Mouse (Mus musculus) heart, postnatal 14 days (tissue): ENCODE measurements around the gene Card11. TPM values are rescaled to one million over a fixed set of nuclear protein-coding genes. Genes with fewer than 3 reads are reported as not detected.
A peak's percentile ranks its signal among the peaks of the same experiment; 100 is the strongest.

Experiments
- DNase-seq, 2 experiments: peaks; one replicate each; pipeline ENCODE4 v3.0.0; 2021 to 2022
- intact Hi-C: fragments of 180-260 bp; cut with DNase I; formaldehyde crosslinking; loops from one replicate; pipeline ENCODE4 v1.15.1; 2025
- total RNA-seq, 2 experiments: library from RNA; stranded (reverse); gene quantifications; 2 replicates each; pipeline ENCODE4 v1.2.3; 2021

Gene Card11
- total RNA-seq, 2 experiments from 2014 or later = 0.41 to 2.0 TPM

DNA sequence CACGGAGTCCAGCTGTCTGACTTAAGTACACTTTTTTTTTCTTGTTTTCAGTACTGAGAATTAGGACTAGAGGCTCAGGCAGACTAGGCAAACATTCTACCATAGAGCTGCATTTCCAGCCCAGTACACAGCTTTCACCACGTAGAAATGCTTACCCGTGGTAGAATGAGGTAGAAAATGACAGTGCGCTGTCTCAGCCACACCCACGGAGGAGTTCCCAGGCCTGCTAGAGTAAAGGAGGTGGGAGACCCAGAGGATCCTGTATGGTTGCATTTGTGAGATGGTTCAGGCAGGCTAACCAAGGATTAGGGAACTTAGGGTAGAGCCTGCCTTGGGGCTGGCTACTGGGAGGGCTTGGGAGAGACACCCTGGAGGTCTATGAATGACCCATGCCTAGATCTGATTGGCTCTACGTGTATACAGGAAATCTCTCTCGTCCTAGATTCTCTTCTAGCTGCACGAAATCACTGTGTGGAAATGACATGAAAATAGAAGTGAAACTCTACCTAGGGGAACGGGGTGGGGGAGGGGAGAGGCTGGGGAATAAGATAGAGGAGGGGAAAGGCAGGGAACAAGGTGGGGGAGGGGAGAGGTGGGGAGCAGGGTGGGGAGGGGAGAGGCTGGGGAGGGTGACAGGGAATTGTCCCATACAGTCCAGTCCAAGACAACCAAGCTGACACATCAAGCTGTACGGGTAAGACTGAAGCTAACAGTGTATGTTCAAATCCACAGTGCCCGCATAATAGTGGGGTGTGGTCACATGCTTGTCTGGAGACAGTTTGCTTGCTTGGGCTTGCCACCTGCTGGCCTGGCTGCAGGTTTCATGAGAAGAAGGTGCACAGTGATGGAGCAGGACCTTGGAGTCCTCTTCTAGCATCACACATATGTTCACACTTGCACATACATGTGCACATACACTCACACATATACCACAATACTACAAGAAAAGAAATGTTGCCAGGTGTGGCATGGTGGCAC is 8.0 kb downstream of the Card11 start:
- intact Hi-C loops = no loop called here
- DNase-seq = no peak

DNA sequence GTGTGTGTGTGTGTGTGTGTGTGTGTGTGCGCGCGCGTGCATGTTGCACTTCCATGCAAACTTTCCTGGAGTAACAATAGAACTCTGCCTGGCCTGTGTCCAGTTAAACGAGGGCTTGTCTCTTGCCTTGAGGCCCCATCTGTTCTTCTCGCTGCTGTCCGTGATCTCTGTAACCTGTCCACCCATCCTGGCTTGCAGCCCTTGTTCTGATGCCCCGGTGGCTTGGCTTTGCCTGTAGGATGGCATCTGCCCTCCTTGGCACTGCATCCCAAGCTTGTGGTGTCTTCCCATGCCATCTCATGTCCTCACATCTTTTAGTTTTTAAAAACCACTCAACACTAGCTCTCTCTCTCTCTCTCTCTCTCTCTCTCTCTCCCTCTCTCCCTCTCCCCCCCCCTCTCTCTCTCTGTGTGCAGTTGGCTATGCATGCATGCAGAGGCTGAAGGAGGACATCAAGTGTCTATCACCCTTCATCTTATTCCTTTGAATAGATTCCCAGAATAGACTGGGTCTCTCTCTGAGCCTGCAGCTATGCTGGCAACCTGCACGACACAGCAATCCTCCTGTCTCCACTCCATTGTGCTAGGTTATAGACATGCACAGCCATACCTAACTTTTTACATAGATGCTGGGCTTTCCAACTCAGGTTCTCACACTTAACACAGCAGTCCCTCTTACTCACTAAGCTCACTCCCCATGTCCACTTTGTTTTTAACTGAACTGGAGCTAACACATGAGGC is 14.9 kb downstream of the Card11 start:
- intact Hi-C loops = no loop called here
- no peak for DNase-seq

DNA sequence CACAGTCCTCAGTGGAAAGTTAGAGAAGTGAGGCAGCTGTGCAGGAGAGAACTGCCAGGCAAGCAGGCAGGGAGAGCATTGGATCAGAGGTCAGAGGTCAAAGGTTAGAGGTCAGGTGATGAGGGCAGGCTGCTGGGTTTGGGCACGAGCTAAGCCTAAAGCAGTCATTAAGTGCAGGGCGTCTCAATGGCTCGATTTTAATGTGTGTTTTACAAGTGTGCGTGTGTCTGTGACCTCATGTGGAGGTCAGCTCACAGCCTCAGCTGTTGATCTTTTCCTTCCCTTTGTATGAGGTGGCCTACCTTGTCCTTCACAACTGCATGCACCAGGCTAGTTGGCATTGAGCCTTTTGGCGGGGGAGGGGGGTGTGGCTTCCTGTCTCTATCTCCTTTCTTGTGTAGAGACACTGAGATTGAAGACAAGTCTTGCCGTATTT is 19.0 kb downstream of the Card11 start:
- peak in 1 of 2 experiments; percentile 5 for DNase-seq
- intact Hi-C loops = no loop called here

DNA sequence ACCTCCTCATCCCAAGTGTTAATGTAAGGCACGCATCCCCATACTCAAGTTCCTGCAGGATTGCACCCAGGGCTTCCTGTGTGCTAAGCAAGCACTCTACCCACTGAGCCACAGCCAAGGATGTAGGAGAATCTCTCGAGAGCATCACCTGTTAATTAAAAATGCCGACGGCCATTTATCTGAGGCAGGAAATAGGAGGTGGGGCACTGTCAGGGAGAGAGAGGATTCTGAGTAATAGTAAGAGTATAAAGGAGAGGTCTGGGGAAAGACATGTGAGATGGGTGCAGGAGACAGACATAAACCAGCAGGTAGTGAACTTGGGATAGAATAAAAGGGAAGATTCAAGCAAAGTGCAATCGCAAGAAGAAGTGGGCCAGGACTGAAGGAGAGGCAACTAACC is 19.6 kb downstream of the Card11 start:
- no peak for DNase-seq

DNA sequence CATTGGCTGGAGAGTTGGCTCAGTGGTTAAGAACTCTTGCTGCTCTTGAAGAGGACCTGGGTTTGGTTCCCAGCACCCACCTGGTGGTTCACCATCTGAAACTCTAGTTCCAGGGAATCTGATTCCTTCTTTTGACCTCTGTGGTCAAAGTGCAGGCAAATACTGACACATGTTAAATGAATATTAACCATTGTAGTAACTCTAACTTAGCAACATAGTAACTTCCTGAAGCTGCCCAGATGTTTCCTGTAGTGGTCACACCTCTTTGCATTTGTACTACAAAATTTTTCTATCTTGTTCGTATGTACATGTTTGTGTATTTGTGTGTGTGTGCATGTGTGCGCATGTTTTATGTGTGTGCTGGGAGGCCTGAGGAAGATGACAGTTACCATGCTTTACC is 20.3 kb downstream of the Card11 start:
- DNase-seq = no peak
- intact Hi-C loops = no loop called here

More for the DNA sequence above, 19.6 kb downstream of the Card11 start:
- intact Hi-C loops = no loop called here

DNA sequence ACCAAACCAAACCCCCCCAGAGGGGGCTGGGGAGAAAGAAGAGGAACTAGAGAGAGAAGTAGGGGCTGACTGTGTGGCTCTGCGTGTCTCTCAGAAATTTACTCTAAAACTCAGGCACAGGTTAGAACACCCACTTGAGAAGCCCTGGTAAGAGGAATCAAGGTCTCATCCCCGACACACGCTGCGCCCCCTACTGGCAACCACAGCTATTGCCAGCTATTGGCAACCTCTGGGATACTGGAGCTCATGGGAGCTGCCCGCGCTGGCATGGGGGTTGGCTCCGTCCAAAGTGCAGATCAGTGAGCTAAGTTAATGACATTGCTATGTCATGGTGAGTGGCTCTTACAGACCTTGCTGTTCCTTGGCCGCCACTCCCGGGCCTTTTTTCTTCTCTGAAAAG is 37.4 kb downstream of the Card11 start:
- intact Hi-C loops = no loop called here
- peak; percentile 30 to 43 for DNase-seq

DNA sequence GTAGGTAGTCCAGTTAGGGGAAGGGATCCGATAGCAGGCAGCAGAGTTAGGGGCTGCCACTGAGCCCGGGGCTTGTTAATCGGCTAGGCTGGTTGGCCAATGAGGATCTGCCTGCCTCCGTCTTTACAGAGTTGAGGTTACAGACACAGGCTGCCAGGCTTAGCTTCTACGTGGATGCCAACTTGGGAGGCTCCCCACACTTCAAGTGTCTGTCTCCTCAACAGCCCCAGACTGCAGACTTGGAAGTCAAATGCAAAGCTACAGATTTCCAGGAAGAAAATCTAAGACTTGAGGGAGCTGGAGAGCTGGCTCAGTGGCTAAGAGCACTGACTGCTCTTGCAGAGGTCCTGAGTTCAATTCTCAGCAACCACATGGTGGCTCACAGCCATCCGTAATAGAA is 39.6 kb downstream of the Card11 start:
- intact Hi-C loops = no loop called here
- DNase-seq = no peak

DNA sequence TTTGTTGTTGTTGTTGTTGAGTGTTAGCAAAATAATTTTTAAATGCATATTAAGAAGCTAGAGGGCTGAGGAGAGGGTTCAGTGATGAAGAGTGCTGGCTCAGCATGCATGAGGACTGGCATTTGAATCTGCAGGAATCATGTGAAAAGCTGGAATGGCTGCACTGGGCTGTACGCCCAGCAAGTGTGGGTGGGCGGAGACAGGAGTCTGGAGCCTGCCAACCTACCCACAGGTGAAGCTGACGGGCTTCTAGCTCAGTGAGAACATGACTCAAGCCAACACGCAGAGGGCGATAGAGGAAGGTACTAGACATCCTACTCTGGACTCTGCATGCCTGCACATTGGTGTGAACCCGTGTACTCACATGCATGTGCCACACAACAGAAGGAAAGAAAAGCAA is 41.2 kb downstream of the Card11 start:
- DNase-seq = peak in 1 of 2 experiments; percentile 5
- intact Hi-C loops = loop anchor here (2.0 kb wide), 1 partner anchor 52 kb away; no protein-coding TSS in a partner anchor

DNA sequence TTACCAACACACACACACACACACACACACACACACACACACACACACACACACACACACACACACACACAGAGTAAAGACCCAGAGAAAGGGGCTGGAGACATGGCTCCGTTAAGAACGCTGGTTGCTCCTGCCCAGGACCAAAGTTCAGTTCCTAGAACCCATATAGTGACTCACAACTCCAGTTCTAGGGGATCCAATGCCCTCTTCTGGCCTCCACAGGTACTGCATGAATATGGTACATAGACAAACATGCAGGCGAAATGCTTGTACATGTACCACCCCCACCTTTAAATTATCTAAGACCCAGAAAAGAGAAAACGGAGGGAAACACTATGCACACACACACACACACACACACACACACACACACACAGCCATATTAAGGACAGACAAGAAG is 43.3 kb downstream of the Card11 start:
- no peak for DNase-seq
- intact Hi-C loops = no loop called here

DNA sequence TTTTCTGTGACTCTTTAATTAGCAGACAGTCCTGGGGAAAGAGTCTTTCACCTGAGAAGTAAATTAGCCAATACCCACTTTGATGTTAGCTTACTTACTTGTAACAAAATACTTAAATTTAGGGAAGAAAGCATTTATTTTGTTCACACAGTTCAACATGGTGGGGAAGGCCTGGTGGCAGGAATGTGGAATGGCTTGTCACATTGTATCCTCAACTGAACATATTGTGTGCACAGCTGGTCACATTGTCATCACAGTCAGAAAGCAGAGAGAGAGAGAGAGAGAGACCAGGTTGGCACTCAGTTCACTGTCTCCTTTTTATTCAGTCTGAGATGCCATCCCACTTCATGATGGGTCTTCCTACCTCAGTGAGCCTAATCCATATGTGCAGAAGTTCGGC is 44.7 kb downstream of the Card11 start:
- no peak for DNase-seq
- intact Hi-C loops = no loop called here

DNA sequence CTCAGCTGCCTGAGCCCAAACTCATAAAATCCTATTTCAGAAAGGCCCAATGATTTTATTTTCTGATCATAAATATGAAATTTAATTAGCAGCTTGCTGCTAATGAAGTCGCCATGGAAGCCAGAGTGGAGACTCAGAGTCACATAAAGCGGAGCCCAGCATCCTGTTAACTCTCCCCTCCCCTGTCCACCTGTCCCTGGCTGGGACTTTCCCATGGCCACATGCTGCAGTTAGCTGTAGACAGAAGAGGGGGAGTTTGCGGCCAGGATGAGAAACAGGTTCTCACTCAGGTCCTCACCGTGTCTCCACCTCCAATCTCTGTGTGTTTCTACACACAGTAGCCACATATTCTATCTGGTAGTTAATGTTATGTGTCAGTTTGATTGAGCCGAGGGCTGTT is 48.6 kb downstream of the Card11 start:
- intact Hi-C loops = no loop called here
- no peak for DNase-seq

DNA sequence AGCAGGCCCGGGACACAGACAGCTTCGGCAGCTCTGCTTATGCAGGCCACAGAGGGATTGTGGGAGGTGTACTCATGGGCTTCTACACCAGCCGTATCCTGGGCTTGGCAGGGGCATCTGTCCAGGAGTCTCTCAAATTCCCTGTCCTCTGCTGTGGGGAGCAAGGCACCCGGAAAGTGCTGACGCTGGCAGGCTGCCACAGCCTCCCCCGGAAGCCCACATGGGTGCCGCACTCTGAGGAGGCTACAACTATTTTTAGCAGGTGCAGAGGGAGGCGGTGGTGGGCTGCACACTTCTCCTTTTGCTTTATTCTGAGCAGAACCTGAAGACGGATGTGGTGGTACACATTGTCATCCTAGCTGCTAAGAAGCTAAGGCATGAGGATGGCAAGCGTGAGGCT is 52.4 kb downstream of the Card11 start:
- intact Hi-C loops = no loop called here
- peak; percentile 10 to 16 for DNase-seq

DNA sequence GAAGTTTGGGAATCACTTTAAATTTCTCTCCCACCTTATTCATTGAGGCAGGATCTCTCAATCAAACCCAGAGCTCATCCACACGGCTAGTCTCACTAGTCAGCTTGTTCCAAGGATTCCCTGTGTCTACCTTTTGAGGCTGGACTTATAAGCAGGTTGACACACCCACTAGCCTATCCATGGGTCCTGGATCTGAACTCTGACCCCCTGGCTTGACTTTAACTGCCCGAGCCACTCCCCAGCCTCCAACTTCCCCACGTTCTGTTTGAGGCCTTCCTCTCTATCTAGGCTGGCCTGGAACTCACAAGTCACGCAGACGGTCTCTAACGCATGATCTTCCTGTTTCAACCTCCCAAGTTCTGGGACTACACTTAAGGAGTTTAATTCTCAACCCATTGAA is 54.3 kb downstream of the Card11 start:
- intact Hi-C loops = no loop called here

DNA sequence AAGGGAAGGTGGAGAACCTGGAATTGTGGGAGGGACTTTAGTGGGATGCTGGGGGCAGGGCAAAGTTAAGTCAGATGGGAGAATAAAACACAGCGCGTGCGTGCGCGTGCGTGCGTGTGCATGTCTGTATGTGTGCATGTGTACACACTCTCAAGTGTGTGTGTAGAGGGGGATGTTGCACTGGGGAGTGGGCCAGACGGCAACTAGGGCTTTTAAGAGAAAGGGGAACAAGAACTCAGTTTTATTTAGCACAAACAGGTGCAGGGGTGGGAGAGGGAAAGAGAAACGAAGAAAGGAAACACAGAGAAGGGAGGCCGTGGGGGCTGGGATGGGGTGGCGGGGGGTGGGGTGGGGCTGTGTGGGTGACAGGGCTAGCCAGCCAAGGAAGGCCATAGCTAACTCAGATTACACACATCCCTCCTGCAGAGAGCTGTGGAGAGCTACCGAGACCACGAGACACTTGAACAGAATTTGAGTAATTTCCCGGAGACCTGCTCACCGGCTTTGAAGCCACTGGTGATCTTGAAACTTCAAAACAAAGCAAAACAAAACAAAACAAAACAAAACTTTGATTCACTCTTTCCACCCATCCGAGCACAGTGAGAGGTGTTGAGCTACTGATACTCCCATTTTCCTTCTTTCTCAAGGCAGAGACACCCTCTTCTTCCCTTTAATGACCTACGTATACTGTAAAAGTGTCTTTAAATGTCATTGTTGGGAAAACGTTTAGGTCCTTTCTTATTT is 55.8 kb downstream of the Card11 start:
- intact Hi-C loops = no loop called here

More for the DNA sequence above, 54.3 kb downstream of the Card11 start:
- no peak for DNase-seq

DNA sequence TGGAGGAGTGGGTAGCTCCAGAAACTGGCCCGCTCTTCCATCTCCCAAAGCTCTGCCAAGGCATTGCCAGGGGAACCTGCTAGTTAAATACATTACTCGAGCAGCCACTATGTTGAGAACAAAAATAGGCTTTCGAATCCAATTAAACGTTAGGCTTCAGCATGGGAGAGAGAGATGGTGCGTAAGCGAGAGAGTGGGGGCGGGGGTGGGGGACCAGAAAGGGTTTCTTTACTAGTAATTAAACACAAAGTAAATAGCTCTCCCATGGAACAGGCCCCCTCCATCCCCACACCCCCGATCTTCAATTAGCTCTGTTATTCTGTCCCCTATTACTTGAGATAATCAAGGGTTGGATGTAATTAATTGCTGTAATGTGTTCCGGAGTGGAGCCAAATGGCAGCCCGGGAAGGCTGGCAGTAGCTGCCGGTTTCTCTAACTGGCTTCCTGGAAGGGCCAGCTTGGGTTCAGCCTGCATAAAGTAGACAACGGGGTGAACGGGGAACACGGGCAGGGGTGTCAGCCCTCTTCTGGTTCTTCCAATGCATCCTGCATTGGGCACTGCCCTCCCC is 59.4 kb downstream of the Card11 start:
- no peak for DNase-seq
- intact Hi-C loops = no loop called here

More for the DNA sequence above, 55.8 kb downstream of the Card11 start:
- no peak for DNase-seq

DNA sequence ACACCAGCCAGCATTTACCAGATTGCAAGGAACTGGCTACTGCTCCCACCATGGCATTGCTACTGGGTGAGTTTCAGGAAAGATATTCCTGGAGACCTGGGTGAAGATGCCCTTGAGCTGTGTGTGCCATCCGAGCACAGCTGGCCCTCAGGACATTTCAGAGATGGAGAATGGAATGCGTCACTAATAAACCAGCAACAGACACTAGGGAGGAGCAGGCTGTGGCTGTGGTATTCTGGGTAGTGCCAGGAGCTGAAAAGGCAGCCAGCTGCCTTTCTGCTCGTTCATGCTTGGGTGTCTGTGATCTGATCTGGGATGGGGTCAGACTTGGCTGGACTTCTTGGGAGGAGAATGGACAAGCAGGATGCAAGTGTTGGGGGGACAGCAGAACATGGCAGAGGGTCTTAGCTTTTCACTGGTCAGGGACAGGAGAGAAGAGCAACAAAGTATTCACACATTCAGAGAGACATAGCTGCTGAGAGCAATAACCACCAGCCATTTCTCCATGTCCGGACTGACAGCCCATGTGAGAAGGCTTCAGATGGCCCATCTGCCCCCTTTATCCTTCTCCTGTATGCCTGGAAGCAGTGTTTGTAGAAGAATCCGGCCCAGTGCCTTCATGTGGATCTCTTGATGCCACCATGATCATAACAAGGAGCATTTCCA is 60.0 kb downstream of the Card11 start:
- intact Hi-C loops = no loop called here
- DNase-seq = no peak

DNA sequence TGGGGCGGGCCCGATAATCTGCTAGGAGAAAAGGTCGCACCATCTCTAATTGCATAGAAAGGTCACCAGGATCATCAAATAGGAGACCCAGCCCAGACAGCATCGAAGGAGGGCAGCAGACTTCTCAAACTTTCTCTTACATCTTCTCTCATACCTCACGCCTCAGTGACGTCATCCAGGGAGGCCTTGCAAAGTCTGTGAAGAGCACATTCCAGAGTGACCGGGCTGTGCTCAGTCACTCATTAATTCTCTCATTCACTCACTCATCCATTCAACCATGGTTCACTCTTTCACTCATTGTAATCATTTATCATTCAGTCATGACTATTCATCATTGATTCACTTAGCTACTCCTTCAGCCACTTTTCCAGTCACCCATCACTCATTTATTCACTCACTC is 63.6 kb downstream of the Card11 start:
- intact Hi-C loops = no loop called here
- DNase-seq = no peak

DNA sequence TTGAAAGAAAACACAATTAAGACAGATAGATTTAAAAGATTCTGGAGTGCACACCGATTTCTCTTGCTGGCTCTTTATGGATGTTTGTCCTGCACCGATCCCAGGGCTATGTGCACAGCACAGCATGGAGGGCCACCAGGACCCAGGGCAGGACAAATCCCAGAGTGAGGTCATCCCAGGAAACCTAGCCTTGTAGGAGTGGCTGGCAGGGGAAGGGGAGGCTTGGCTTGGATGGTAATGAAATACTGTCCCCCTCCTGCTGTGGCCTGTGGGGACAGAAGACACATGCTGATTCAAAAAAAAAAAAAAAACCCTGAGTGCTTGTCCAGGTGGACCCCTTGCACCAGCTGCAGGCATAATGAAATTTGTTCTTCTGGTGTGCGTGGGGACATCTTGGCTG is 64.5 kb downstream of the Card11 start:
- no peak for DNase-seq
- intact Hi-C loops = no loop called here

DNA sequence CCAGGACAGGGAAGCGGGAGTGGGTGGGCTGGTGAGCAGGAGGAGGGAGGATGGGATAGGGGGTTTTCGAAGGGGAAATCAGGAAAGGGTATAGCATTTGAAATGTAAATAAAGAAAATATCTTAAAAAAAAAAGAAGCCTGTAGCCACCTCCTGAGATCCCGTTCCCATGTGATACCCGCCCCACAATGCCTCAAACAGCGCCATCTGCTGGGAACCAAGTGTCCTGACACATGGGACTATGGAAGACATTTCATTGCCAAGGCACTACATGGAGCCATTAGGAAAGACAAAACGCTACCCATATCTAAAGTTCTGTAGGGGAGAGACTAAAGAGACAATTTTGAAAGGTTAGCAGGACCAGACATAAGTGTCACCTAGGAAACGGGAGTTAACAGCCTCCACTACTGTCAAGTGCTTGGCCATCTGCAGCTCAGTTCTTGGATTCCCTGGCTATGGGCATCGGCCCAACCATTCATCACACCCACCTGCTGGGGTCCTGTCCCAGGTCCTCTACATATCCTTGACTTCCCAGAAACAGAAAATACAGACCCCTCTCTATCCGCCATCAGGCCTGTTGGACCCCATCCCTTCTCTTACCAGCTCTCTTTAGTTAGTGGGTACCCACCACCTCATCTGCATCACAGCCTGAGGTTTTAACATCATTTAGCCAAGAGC is 65.6 kb downstream of the Card11 start:
- intact Hi-C loops = no loop called here
- no peak for DNase-seq
